Mouse (Mus musculus): Measurements from ENCODE around the gene Tmem145.

DNA sequence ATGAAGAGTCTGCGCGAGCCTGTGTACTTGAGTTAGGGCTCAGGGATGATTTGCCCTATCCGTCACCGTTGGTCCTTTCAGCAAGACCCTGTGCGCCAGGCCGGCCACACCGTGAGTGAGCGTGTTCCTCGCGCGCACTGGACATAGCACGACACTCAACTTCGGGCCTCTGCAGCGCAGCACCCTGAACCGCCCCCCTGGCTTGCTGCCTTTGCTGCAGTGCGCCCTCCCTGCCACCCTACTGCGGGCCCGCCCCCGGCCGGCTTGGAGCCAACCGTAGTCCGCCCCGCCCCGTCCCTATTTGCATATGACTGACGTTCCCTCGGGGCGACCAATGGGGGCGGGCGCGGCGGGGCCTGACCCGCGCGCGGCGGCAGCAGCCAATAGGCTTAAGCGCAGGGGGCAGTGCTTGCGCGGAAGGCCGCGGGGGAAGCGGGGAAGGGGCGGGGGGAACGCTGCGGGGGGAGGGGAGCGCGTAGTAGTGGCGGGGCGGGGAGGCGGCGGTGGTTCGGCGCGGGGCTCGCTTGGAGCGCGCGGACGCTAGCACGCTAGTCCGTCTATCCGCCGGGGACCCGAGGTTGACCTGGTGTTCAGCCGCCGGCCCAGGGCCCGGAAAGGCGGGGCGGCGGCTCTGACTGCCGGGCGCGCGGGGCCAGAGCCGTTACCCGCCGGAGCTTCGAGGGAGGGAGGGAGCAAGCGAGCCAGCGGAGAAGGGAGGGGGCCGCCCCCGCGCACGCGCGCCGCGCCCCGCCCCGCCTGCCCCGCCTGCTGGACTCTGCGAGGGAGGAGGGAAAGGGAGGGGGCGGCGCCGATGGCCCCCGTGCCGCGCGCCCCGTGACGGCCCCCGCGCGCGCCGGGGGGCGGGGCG is 23.9 kb upstream of the Tmem145 start:
- TF ChIP-seq CTCF (IDR thresholded peaks at IDR 0.05; ENCODE audit: low read depth) (peak; percentile 27; the same call in 1 of the 2 replicates), EP300 (IDR thresholded peaks at IDR 0.05; ENCODE audit: low read depth) (no peak)
